Mouse (Mus musculus): ENCODE results near the gene Atp8b4.

The Atp8b4 gene

GRCm38 (mm10) chr2:126432481-126433066 lies 67.9 kb downstream of the Atp8b4 start:
- DNase-seq (ENCODE audit: low spot score) = no peak

DNA sequence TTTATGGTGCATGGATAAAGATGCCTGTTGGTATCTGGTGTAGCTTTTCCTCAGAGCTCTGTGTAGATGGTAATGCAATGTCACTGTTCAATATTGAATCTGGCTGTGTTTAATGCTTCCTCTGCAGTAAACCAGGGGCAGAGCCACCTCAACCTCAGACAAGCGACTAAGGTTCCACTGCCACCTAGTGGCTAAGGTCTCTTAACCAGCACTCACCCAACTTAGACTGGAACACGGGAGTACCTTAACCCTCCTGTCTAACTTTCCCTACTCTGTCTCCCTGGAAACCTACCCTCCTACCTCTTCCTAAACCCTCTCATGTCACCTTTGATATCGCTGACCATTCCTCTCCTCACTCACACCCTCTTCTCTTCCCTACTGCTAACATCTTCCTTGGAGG lies 71.2 kb downstream of the Atp8b4 start:
- peak; percentile 17 for DNase-seq (ENCODE audit: low spot score)

DNA sequence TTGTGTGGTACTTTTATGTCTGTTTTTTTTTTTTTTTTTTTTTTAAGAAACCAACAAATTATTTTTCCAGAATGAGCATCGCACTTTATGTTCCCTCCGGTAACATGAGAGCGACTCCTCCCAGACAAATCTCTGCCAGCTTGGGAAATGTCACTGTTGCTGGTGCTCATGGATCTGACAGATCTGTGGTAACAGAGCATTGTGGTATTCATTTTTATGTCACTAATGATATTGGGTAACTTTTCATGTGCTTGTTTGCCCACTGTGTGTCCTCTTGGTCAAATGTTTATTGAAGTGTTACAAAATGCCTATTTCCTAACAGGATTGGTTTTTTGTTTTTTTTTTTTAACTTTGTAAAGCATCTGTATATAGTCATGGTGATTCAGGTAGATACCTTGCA lies 75.3 kb downstream of the Atp8b4 start:
- no peak for DNase-seq (ENCODE audit: low spot score)

DNA sequence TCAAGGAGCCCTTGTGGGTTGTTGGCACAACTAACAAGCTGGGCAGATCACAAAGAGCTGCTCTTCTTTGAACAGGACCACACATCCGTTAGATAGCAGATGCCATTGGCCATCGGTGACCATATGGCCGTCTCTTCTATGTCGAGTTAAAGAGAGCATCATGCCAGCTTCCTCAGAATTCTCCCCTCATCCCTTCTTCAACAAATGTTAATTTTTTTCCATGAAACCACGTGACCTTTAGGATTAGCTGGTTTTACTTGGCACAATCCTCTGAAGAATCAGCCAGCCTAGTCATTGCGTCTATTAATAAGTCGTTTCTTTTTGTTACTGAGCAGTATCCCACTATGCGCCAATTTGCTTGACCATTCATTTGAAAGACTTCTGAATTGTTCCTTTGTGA lies 75.8 kb downstream of the Atp8b4 start:
- no peak for DNase-seq (ENCODE audit: low spot score)

- no peak for DNase-seq (ENCODE audit: low spot score)
These were observed 79.6 kb downstream of the Atp8b4 start for GRCm38 (mm10) chr2:126420901-126421300.

GRCm38 (mm10) chr2:126418916-126419315 lies 81.6 kb downstream of the Atp8b4 start:
- no peak for DNase-seq (ENCODE audit: low spot score)

DNA sequence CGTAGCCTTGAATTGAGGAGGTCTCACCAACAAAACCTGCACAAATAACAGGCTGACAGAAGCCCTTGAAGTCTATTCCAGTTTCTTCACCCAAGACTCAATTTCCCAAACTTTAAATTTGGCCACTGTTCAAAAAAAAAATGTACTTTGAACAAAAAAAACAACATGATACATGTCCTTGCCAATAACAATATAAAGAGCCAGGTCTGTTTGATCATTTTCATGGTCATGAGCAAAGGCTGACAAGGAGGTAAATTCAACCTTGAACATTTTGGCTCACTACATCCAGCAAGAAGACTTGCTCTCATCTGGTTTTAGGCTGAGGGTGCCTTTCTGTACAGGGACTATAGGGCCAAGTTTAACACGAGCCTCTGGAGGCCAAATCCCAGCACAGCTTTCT lies 83.7 kb downstream of the Atp8b4 start:
- DNase-seq (ENCODE audit: low spot score) = no peak

DNA sequence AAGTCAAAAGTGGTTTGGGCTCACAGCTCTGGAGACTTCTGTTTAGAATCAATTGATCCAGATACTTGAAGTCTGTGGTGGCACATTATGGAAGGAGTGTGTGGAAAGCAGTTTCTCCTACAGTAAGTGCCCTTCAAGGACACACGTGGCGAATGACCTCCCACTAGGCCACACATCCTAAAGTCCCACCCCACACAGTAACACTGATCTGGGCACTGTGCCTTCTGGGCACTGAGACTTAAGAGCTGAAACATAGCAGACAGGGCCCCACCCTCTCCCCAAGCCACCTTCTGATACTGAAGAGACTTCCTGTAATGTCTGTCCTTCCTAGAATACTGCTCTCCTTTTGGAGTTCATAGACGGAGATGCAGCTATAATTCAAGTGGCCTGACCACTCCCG lies 84.5 kb downstream of the Atp8b4 start:
- no peak for DNase-seq (ENCODE audit: low spot score)

DNA sequence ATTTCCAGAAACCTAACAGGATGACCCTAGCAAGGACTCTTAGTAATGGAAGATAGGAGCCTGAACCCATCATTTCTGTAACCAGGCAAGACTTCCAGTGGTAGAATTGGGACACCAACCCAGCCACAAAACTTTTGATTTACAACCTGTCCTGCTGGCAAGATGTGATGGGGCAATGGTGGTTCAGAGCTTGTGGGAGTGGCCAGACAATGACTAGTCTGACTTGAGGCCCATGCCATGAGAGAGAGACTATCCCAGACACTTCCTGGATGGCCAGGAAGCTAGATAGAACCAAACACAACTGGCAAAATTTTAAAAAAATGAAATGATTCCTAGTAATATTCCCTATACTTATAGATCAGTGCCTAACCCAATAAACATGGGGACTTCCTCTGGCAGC lies 87.7 kb downstream of the Atp8b4 start:
- DNase-seq (ENCODE audit: low spot score) = no peak

- no peak for DNase-seq (ENCODE audit: low spot score)
These were observed 101.0 kb downstream of the Atp8b4 start for GRCm38 (mm10) chr2:126399454-126399853.

- DNase-seq (ENCODE audit: low spot score) = no peak
These were observed 101.5 kb downstream of the Atp8b4 start for GRCm38 (mm10) chr2:126399017-126399416.

DNA sequence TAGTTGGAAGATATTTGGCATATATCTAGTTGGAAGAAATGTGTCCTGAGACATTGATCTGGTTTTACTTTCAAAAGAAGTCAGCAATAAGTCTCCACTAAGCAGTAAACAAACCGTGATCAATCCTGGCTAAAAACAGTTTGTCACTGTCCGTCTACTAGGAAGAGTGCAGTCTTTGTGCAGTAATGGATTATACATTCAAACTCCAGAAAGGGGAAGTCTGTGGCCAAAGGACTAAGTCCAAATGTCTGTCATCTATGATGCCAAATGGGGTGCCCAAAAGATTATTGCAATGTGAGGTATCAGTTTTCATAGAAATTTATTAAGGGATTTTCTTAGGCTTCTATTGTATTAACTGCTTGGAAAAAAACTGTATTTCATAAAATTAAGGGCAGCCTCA lies 102.3 kb downstream of the Atp8b4 start:
- no peak for DNase-seq (ENCODE audit: low spot score)

DNA sequence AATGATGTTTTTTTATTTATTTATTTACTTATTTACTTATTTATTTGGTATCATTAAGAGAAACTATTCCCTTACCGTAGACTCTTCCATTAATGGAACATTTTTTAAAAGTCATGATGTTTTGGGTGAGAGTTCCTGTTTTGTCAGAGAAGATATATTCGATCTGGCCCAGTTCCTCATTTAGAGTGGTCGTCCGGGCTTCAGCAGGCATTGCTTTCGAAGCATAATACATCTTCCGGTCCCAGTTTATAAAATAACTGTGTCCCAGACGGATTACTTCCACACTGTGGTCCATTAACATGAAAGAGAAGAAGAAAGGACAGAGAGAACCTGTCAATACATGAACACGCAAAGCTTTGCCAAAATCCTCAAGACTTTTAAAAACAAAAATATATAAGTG lies 103.0 kb downstream of the Atp8b4 start:
- DNase-seq (ENCODE audit: low spot score) = no peak

DNA sequence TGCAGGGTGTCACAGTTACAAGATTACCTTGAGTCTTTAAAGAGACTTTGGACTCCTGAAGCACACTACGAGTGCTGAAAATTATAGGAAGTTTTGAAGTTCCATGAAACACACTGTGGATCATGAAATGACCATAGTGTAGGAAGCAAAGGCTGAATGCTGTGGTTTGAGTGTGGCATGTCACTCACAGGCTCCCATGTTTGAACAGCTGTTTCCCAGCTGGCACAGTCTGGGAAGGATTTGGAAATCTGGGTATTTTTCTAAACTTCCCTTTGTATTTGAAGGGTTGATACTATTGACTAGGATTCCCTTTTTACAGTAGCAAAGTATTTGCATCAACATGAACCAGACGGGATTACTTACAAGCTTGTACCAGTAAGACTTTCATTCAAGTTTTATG lies 105.5 kb downstream of the Atp8b4 start:
- no peak for DNase-seq (ENCODE audit: low spot score)

DNA sequence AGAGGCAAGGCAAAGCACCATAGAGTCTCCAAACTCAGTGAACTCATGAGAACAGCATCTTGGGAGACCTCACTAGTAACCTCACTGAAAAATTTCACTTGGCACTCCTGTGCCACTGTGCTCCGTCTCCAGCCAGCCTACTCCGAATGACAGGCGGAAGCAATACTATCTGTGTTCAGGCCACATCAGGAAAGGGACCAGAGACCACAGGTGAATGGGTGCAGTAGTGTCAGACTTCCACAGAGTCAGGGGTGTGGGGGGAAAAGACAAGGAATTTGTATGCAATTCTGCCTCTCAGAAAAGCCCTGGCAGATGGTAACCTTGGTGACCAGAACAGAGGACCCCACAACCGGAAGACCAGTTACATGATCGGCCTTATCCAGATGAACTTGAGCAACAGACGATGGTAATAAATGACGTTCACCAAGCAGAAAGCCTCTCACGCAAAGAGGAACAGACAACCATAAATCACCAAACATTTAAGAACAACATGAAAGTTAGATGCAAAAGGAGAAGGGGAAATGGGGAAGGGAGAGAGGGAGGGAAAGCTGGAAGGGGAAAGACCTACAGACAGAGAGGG lies 112.9 kb downstream of the Atp8b4 start:
- DNase-seq (ENCODE audit: low spot score) = no peak

DNA sequence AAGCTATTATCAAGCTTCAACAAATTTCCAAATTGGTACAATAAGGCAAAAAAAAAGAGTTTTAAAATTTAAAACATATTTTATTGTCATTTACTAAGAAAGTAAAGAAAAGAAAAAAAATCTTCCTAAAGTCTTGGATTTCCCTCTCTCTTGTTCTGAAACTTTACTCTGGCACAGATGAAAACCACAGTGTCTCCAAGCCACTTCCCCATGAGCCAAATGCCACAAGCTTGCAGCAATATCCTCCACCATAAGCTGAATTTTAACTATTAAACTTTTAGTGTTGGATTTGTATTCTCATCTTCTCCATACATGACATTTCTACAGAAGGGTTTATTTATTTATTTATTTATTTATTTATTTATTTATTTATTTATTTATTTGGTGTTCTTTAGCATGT lies 114.4 kb downstream of the Atp8b4 start:
- DNase-seq (ENCODE audit: low spot score) = no peak

GRCm38 (mm10) chr2:126380300-126380699 lies 120.2 kb downstream of the Atp8b4 start:
- DNase-seq (ENCODE audit: low spot score) = no peak

DNA sequence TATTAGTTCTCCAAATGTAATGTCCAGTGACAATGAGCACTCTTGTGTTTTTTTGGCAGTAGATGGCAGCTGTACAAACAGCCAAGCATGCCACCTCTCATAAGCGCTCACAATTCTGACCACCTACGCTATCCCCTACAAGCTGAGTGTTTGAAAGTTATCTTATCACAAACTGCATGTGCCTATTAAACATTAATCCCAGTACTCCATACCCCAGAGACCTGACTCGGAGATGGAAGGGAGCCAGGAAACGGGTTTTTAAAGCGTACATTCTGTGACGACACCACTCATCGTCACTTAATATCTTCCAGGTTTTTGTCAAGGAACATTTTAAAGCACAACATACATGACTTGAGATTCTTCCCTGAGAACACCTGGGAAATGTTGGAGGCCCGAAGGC lies 128.8 kb downstream of the Atp8b4 start:
- no peak for DNase-seq (ENCODE audit: low spot score)

DNA sequence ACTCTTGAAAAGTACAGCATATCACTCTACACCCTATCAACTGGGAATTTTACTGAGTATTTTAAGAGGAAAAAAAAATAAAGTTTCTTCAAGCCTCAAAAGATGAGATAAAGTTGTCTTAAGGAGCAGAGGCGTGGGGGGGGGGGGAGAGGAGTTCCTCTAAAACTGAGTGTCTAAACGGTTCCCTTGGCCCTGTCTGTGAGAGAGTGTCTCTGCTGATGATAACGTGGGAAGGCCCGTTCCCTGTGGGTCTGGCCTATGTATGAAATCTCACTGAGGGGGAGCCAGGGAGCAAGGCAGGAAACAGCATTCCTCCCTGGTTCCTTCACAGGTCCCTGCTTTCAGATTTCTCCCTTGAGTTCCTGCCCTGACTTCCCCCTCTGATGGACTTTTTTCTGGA lies 130.7 kb downstream of the Atp8b4 start:
- DNase-seq (ENCODE audit: low spot score) = no peak

DNA sequence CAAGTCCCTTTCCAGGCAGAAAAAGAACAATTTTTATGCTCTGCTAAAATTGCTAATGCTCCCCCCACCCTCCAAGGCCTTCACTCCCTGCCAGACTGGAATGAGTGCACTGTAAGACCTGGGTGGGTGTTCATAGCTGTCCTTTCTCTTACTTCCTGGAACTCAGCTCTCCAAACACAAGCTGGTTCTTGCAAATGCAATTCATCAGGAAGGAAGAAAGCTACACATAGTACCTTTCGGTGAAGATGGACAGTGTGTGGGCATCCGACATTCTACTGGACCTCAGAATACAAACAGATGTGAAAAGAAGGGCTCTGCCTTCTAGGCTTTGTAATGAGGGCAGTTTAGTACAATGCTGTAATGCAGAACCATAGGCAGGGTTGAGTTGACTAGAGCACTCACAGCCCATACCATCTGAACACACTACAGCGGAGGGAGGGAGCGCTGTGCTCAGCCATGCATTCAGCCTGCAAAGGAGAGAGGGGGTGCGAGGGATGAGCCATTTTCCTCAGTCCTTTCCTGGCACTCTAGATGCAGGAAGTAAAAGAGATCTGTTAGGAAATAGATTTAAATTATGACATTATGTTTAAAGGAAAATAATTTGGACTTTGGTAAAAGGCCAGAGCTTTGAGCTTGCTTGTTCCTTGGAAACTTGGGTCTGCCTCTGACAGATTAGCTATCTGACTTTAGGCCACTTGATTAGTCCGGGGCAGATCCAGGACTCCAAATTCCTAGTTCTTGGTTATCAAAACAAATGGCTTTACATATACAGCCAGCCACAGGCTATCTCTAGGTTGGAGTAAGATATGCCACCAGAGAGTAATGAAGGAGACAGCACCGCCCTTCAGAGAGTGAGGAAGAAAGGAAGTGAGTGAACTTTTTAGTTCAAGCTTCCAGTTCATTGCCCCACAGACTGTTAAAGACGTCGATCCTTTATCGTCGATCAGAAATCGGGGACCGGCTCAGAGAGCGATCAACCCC lies 136.4 kb downstream of the Atp8b4 start:
- no peak for DNase-seq (ENCODE audit: low spot score)

DNA sequence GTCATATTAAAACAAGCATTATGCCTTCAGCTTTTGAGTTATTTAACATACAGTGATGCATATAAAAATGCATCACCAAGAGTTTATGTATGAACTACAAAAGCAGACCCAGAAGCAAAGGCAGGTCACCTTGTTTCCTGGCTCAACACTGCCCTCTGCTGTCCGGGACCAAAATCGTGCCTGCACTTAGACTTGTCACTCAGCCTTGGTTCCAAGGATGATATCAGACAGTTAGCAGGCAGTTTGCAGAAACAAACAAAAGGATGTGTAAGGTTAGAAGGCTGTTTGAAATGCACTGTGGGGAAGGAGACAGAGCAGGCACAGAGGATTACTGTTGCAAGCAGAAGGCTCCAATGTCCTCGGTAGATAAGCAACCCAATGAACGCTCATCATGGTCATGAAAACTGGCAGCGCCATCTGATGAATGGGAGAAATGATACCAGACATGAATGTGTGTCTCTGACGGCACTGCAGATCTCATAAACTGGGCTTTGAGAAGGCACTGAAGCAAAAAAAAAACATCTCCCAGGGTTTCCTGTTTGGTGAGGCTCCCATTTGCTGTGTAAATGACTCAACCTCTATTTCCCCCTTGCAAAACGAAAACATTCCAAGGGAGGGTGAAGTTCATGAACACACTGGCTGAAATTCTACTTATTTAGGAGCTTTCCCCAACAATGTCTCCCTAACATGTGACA lies 137.3 kb downstream of the Atp8b4 start:
- DNase-seq (ENCODE audit: low spot score) = peak; percentile 71

DNA sequence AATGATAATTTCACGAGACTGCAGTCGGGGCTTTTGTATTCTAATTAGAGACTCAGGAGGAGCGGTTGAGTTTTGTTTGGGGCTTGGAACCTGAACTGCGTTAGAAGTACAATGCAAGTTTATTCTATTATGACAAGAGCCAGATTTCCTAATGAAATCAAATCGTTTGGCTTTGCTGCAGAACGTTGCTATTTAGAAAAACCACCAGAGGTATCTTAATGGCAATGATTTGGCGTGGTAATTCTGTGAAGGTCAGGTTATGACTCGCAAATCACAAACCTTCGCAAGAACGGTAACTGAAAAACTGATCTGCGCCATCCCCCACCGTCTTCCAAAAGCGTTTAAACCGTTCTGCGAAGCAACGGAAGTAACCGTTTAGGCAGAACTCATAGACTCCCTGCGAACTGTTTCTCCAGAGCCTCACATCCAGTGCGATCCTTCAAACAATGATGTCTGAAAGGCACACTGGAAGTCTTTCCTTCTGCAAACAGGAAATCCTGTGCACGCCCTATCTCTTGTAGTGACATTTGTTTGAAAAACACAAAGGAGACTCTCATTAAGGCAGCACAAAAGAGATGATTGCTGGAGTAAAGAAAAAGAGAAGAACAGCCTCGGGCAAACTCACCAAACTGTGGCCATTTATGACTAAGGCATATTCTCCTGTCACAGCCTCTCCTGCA lies 139.2 kb downstream of the Atp8b4 start:
- no peak for DNase-seq (ENCODE audit: low spot score)

Data from ovary, adult 18-20 months (tissue).